ENCODE assay signal across 8 mouse cellular contexts in genomic region chr11:59880031-59880430, GRCm38 (mm10). TPM values are rescaled to one million over a fixed set of nuclear protein-coding genes. Genes with fewer than 3 reads are reported as not detected.
DNase-seq lines count a peak whose midpoint lies in the region; ATAC-seq and TF ChIP-seq lines count a peak whose summit lies in the region.

No protein-coding gene starts in this region.

- no peak overlapping the region for H3K4me2 ChIP-seq in forebrain, embryonic 16.5 days (ENCODE audit: low read length)

- TF ChIP-seq POLR2A in olfactory bulb, adult 2 months (IDR thresholded peaks at IDR 0.05; ENCODE audit: insufficient read depth, low read depth, low read length) = no peak

- H3K27ac ChIP-seq in forebrain, embryonic 16.5 days (ENCODE audit: low read length) = no peak overlapping the region
- no peak overlapping the region for H3K27ac ChIP-seq in layer of hippocampus, adult 2 months
- no peak overlapping the region for H3K27ac ChIP-seq in olfactory bulb, adult 2 months (ENCODE audit: insufficient read depth, low read depth, low read length)

- H3K36me3 ChIP-seq in G1E (replicated peaks) = peaks cover 42% of the 10 kb centered on the region
- 0 out of 2 replicates have a peak, but pooled peaks cover 2% of the 10 kb centered on the region for H3K36me3 ChIP-seq in forebrain, embryonic 16.5 days (ENCODE audit: control insufficient read depth, insufficient read depth)

- peak; percentile 56 for DNase-seq in G1E (ENCODE audit: low spot score)
- peak; percentile 79 to 87 for DNase-seq in cerebellum, adult 18-20 months
- DNase-seq in heart, postnatal 36 days = peak; percentile 79 to 83
- DNase-seq in layer of hippocampus, adult 2 months (ENCODE audit: low spot score in 2 of 2) = peak; percentile 79 to 86
- peak; percentile 64 to 75 for DNase-seq in lung, adult 18-20 months
- peak; percentile 67 for DNase-seq in thymus, postnatal 0 days (ENCODE audit: low spot score)

- intact Hi-C loops in heart, postnatal 36 days (cut with DNase I) = loop anchor here (1.0 to 5.0 kb wide), 6 partner anchors 67 to 532 kb away; partner anchors contain the start of gene Med9

- H3K9me3 ChIP-seq in G1E (replicated peaks) = no peaks in the 10 kb centered on the region
- no peaks in the 10 kb centered on the region for H3K9me3 ChIP-seq in forebrain, embryonic 16.5 days (ENCODE audit: control insufficient read depth, low read length)

- ATAC-seq in G1E (ENCODE audit: extremely low read depth, insufficient number of reproducible peaks, low FRiP score, poor library complexity, severe bottlenecking) = no peak
- peak; percentile 90 for ATAC-seq in forebrain, embryonic 16.5 days

- peak; percentile 73 for TF ChIP-seq CTCF in G1E (IDR thresholded peaks at IDR 0.05; ENCODE audit: low read depth, low read length)
- peak; percentile 99 for TF ChIP-seq CTCF in layer of hippocampus, adult 2 months (conservative IDR thresholded peaks at IDR 0.05)
- TF ChIP-seq CTCF in olfactory bulb, adult 2 months (IDR thresholded peaks at IDR 0.05; ENCODE audit: insufficient read depth, low read depth, low read length) = peak; percentile 65; the same call in 1 of the 2 replicates

- H3K27me3 ChIP-seq in G1E (ENCODE audit: insufficient read depth, low read length) = peaks cover 10% of the 10 kb centered on the region
- no peaks in the 10 kb centered on the region for H3K27me3 ChIP-seq in forebrain, embryonic 16.5 days (replicated peaks; ENCODE audit: control insufficient read depth, insufficient read depth, low read length)

- no peak overlapping the region for H3K4me3 ChIP-seq in G1E (ENCODE audit: low read depth, low read length)
- no peak overlapping the region for H3K4me3 ChIP-seq in forebrain, embryonic 16.5 days (replicated peaks; ENCODE audit: low read length)
- H3K4me3 ChIP-seq in layer of hippocampus, adult 2 months = no peak overlapping the region
- H3K4me3 ChIP-seq in olfactory bulb, adult 2 months (ENCODE audit: insufficient read depth, low read depth, low read length) = no peak overlapping the region

- peaks cover 6% of the 10 kb centered on the region; the same call in 1 of the 2 replicates for H3K4me1 ChIP-seq in G1E (ENCODE audit: insufficient read depth, low read depth, low read length)
- H3K4me1 ChIP-seq in forebrain, embryonic 16.5 days (replicated peaks; ENCODE audit: control insufficient read depth, insufficient read depth, low read length) = no peaks in the 10 kb centered on the region
- peaks cover 25% of the 10 kb centered on the region for H3K4me1 ChIP-seq in olfactory bulb, adult 2 months (ENCODE audit: control insufficient read depth, insufficient read depth, low read length)

- H3K9ac ChIP-seq in forebrain, embryonic 16.5 days (replicated peaks; ENCODE audit: low read depth, low read length) = peak overlapping the region; percentile 33

- WGBS in forebrain, embryonic 16.5 days = 24% methylated on average over 2 of the region's 2 CpGs
- WGBS in olfactory bulb, adult 2 months = 27% methylated on average over 2 of the region's 2 CpGs

RNA-seq across cellular contexts. Expression of gene Cops3, which starts 40.4 kb away (rescaled TPM):
- 157 and 165 TPM in 2 replicates for total RNA-seq in G1E (2014; fragmentation: Nextera tagmentation)
- total RNA-seq in G1E (2017) = 231 and 247 TPM in 2 replicates
- 15.2 and 20.8 TPM in 2 replicates for polyA plus RNA-seq in G1E (2012)
- 200 and 212 TPM in 2 replicates for polyA plus RNA-seq in forebrain, embryonic 16.5 days (2015; fragmentation: Nextera tagmentation; extraction: Ambion mirVana)
- 10 to 100 TPM; 74.8 to 75.0 TPM for total RNA-seq in heart, postnatal 36 days (2021)
- total RNA-seq in layer of hippocampus, adult 2 months (2021) = 10 to 100 TPM; 75.1 to 80.5 TPM
- not detected in 2 replicates for polyA plus RNA-seq in olfactory bulb, adult 2 months (2012; ENCODE audit: insufficient read depth, insufficient read length, low replicate concordance, missing spikeins)
- 195 and 198 TPM in 2 replicates for polyA plus RNA-seq in thymus, postnatal 0 days (2015; fragmentation: Nextera tagmentation; extraction: Ambion mirVana)

RNA-seq across cellular contexts. Expression of gene Nt5m, which starts 40.8 kb away (rescaled TPM):
- 14.0 and 15.7 TPM in 2 replicates for total RNA-seq in G1E (2014; fragmentation: Nextera tagmentation)
- total RNA-seq in G1E (2017) = 19.3 and 20.2 TPM in 2 replicates
- polyA plus RNA-seq in G1E (2012) = 11.7 and 14.0 TPM in 2 replicates
- 52.6 and 56.7 TPM in 2 replicates for polyA plus RNA-seq in forebrain, embryonic 16.5 days (2015; fragmentation: Nextera tagmentation; extraction: Ambion mirVana)
- total RNA-seq in heart, postnatal 36 days (2021) = 10 to 100 TPM; 20.2 to 27.0 TPM
- 10 to 100 TPM; 56.1 to 59.6 TPM for total RNA-seq in layer of hippocampus, adult 2 months (2021)
- polyA plus RNA-seq in olfactory bulb, adult 2 months (2012; ENCODE audit: insufficient read depth, insufficient read length, low replicate concordance, missing spikeins) = not detected in 2 replicates
- 31.2 and 33.2 TPM in 2 replicates for polyA plus RNA-seq in thymus, postnatal 0 days (2015; fragmentation: Nextera tagmentation; extraction: Ambion mirVana)

Comparison
In these comparisons a context has a peak if more than half of its experiments do, and no peak if none do; other contexts are left out.
1. RNA of gene Nt5m, which starts 40.8 kb away (polyA plus RNA-seq): 52.6 to 56.7 TPM in forebrain, embryonic 16.5 days, 31.2 to 33.2 TPM in thymus, postnatal 0 days and 11.7 to 14.0 TPM in G1E; not detected in olfactory bulb, adult 2 months; every median in the first group is over 10 times any median in the second.
2. Peak in every context shown above with its lines, with median percentiles within 50 percentile points of each other: DNase-seq and CTCF ChIP-seq.